Comparison of ENCODE assay signal across 9 mouse cellular contexts in genomic region chr13:73033055-73033454, GRCm38 (mm10).
DNase-seq lines count a peak whose midpoint lies in the region; ATAC-seq and TF ChIP-seq lines count a peak whose summit lies in the region.
"Had no signal": no experiment of that assay in that cellular context is flagged by ENCODE, and none has a peak within 500 bp of the region (broad histone marks: within the 10 kb centered on the region; RNA-seq: fewer than 3 reads in every experiment).

No protein-coding gene starts in this region.

- DNase-seq in layer of hippocampus, adult 11-12 months (ENCODE audit: low spot score), result peak; percentile 59
- no peak for DNase-seq in layer of hippocampus, adult 9-11 months
- peak; percentile 61 for DNase-seq in R1 (ENCODE audit: low read depth, low spot score)
- peak; percentile 31 to 58 for DNase-seq in cerebellum, adult 2 months
- peak; percentile 5 for DNase-seq in heart, adult 8-10 months (ENCODE audit: low spot score)
- peak; percentile 10 to 52 for DNase-seq in left cerebral cortex, adult 8-10 months (ENCODE audit: low spot score in 2 of 2)

- no peak for TF ChIP-seq POLR2A in cerebellum, adult 2 months (IDR thresholded peaks at IDR 0.05; ENCODE audit: borderline replicate concordance, insufficient read depth, low read length)
- TF ChIP-seq POLR2A in olfactory bulb, adult 2 months (IDR thresholded peaks at IDR 0.05; ENCODE audit: insufficient read depth, low read depth, low read length), result no peak

- 21% methylated on average over 3 of the region's 3 CpGs for WGBS in cerebellum, adult 2 months
- 35% methylated on average over 3 of the region's 3 CpGs for WGBS in olfactory bulb, adult 2 months

- no peak overlapping the region for H3K4me3 ChIP-seq in cerebellum, adult 2 months (replicated peaks; ENCODE audit: insufficient read depth, low read depth, low read length)
- H3K4me3 ChIP-seq in olfactory bulb, adult 2 months (ENCODE audit: insufficient read depth, low read depth, low read length), result no peak overlapping the region
- H3K4me3 ChIP-seq: neural tube, embryonic 13.5 days had no signal

- no peaks in the 10 kb centered on the region; the same call in 1 of the 2 replicates for H3K27me3 ChIP-seq in cerebellum, adult 2 months (ENCODE audit: control insufficient read depth, insufficient read depth, low read length)

- peak; percentile 74 for TF ChIP-seq CTCF in cerebellum, adult 2 months (IDR thresholded peaks at IDR 0.05; ENCODE audit: borderline replicate concordance, insufficient read depth, low read depth, low read length)
- peak; percentile 61 for TF ChIP-seq CTCF in olfactory bulb, adult 2 months (IDR thresholded peaks at IDR 0.05; ENCODE audit: insufficient read depth, low read depth, low read length)

- H3K27ac ChIP-seq in cerebellum, adult 2 months (ENCODE audit: insufficient read depth, low read length), result no peak overlapping the region
- H3K27ac ChIP-seq in olfactory bulb, adult 2 months (ENCODE audit: insufficient read depth, low read depth, low read length), result no peak overlapping the region
- H3K27ac ChIP-seq: neural tube, embryonic 13.5 days had no signal

- no peaks in the 10 kb centered on the region for H3K4me1 ChIP-seq in cerebellum, adult 2 months (ENCODE audit: control insufficient read depth, insufficient read depth, low read length)
- H3K4me1 ChIP-seq in olfactory bulb, adult 2 months (ENCODE audit: control insufficient read depth, insufficient read depth, low read length), result no peaks in the 10 kb centered on the region

- no peak for ATAC-seq in erythroblast, adult 5-6 weeks (replicated peaks; ENCODE audit: low FRiP score, poor library complexity, severe bottlenecking)
